9 mouse cellular contexts compared by ENCODE assay signal in genomic region chrX:103288485-103289330, GRCm38 (mm10). TPM values are rescaled to one million over a fixed set of nuclear protein-coding genes. Genes with fewer than 3 reads are reported as not detected.
A peak's percentile ranks its signal among the peaks of the same experiment; 100 is the strongest.
DNase-seq lines count a peak whose midpoint lies in the region; ATAC-seq and TF ChIP-seq lines count a peak whose summit lies in the region.
"Had no signal": no experiment of that assay in that cellular context is flagged by ENCODE, and none has a peak within 500 bp of the region (broad histone marks: within the 10 kb centered on the region; RNA-seq: fewer than 3 reads in every experiment).

No protein-coding gene starts in this region.

- no peaks in the 10 kb centered on the region for H3K36me3 ChIP-seq in kidney, postnatal 0 days (ENCODE audit: insufficient read depth, low read length)
- no peaks in the 10 kb centered on the region for H3K36me3 ChIP-seq in forebrain, postnatal 0 days (ENCODE audit: insufficient read depth)
- no peaks in the 10 kb centered on the region for H3K36me3 ChIP-seq in liver, postnatal 0 days (replicated peaks; ENCODE audit: insufficient read depth, low read length)
- H3K36me3 ChIP-seq in stomach, embryonic 14.5 days (ENCODE audit: control insufficient read depth, insufficient read depth, low read length), result no peaks in the 10 kb centered on the region

- no peaks in the 10 kb centered on the region for H3K4me1 ChIP-seq in kidney, postnatal 0 days (replicated peaks; ENCODE audit: insufficient read depth, low read length)
- H3K4me1 ChIP-seq in forebrain, postnatal 0 days (ENCODE audit: insufficient read depth), result no peaks in the 10 kb centered on the region
- H3K4me1 ChIP-seq in liver, postnatal 0 days (ENCODE audit: insufficient read depth), result no peaks in the 10 kb centered on the region
- no peaks in the 10 kb centered on the region for H3K4me1 ChIP-seq in stomach, embryonic 14.5 days (ENCODE audit: control insufficient read depth, insufficient read depth, low read length)

- H3K4me2 ChIP-seq in kidney, postnatal 0 days (ENCODE audit: low read length), result peak overlapping the region; percentile 47
- H3K4me2 ChIP-seq in forebrain, postnatal 0 days (ENCODE audit: low read depth), result peak overlapping the region; percentile 41
- H3K4me2 ChIP-seq in liver, postnatal 0 days (ENCODE audit: low read depth, low read length), result peak overlapping the region; percentile 49
- H3K4me2 ChIP-seq in stomach, embryonic 14.5 days (replicated peaks; ENCODE audit: low read depth, low read length), result peak overlapping the region; percentile 32; the same call in 1 of the 2 replicates

- TF ChIP-seq CTCF in kidney, postnatal 0 days (IDR thresholded peaks at IDR 0.05; ENCODE audit: low read depth), result no peak
- no peak for TF ChIP-seq CTCF in brain, embryonic 14.5 days (IDR thresholded peaks at IDR 0.05; ENCODE audit: borderline replicate concordance, extremely low read depth, insufficient read depth, insufficient read length)
- no peak for TF ChIP-seq CTCF in forebrain, postnatal 0 days (IDR thresholded peaks at IDR 0.05; ENCODE audit: low read depth)
- no peak for TF ChIP-seq CTCF in liver, postnatal 0 days (IDR thresholded peaks at IDR 0.05; ENCODE audit: low read depth)

- no peak for TF ChIP-seq EP300 in liver, postnatal 0 days (IDR thresholded peaks at IDR 0.05; ENCODE audit: low read depth)

- 32% methylated on average over 25 of the region's 25 CpGs for WGBS in kidney, postnatal 0 days
- WGBS in forebrain, postnatal 0 days, result 28% methylated on average over 25 of the region's 25 CpGs
- 22% methylated on average over 24 of the region's 25 CpGs for WGBS in liver, postnatal 0 days (ENCODE audit: insufficient replicate concordance)
- 25% methylated on average over 25 of the region's 25 CpGs for WGBS in stomach, embryonic 14.5 days

- H3K27ac ChIP-seq in kidney, postnatal 0 days, result no peak overlapping the region
- H3K27ac ChIP-seq in forebrain, postnatal 0 days (ENCODE audit: low read depth, low read length), result peak overlapping the region; percentile 51
- H3K27ac ChIP-seq in liver, postnatal 0 days (ENCODE audit: low read depth), result no peak overlapping the region
- H3K27ac ChIP-seq in stomach, embryonic 14.5 days (ENCODE audit: low read length), result no peak overlapping the region
- H3K27ac ChIP-seq: liver, embryonic 14.5 days had no signal

- H3K9ac ChIP-seq in kidney, postnatal 0 days (ENCODE audit: low read depth, low read length), result no peak overlapping the region
- no peak overlapping the region for H3K9ac ChIP-seq in forebrain, postnatal 0 days
- no peak overlapping the region for H3K9ac ChIP-seq in liver, postnatal 0 days (replicated peaks)
- H3K9ac ChIP-seq in stomach, embryonic 14.5 days (replicated peaks; ENCODE audit: low read depth, low read length), result no peak overlapping the region
- H3K9ac ChIP-seq: liver, embryonic 14.5 days had no signal

- no peak overlapping the region for H3K4me3 ChIP-seq in kidney, postnatal 0 days (replicated peaks; ENCODE audit: low read depth, low read length)
- H3K4me3 ChIP-seq in forebrain, postnatal 0 days (ENCODE audit: low read depth, low read length), result peak overlapping the region; percentile 6
- H3K4me3 ChIP-seq in liver, postnatal 0 days (ENCODE audit: low read depth, low read length), result no peak overlapping the region
- H3K4me3 ChIP-seq in stomach, embryonic 14.5 days (ENCODE audit: low read depth, low read length), result no peak overlapping the region

- H3K27me3 ChIP-seq in kidney, postnatal 0 days (ENCODE audit: insufficient read depth, low read length), result no peaks in the 10 kb centered on the region
- H3K27me3 ChIP-seq in forebrain, postnatal 0 days (ENCODE audit: insufficient read depth, low read length), result no peaks in the 10 kb centered on the region; the same call in 1 of the 2 replicates
- H3K27me3 ChIP-seq in liver, postnatal 0 days (ENCODE audit: insufficient read depth, low read length), result peaks cover 14% of the 10 kb centered on the region; the same call in 1 of the 2 replicates
- H3K27me3 ChIP-seq in stomach, embryonic 14.5 days (ENCODE audit: control insufficient read depth, insufficient read depth, low read length), result no peaks in the 10 kb centered on the region

- DNase-seq in kidney, postnatal 0 days (ENCODE audit: low spot score), result peak; percentile 9
- no peak for DNase-seq in kidney, adult 9 months
- peak; percentile 77 for DNase-seq in brain, embryonic 14.5 days (ENCODE audit: low read depth)
- DNase-seq in forebrain, postnatal 0 days, result peak; percentile 52
- DNase-seq in liver, postnatal 0 days, result peak; percentile 17
- no peak for DNase-seq in cerebellum, adult 8-10 months

- TF ChIP-seq POLR2A in brain, embryonic 14.5 days (IDR thresholded peaks at IDR 0.05; ENCODE audit: borderline replicate concordance, extremely low read depth, insufficient read depth, insufficient read length, poor library complexity, severe bottlenecking), result no peak

- H3K9me3 ChIP-seq in kidney, postnatal 0 days (replicated peaks; ENCODE audit: low read length), result no peaks in the 10 kb centered on the region
- H3K9me3 ChIP-seq in forebrain, postnatal 0 days (ENCODE audit: low read length), result no peaks in the 10 kb centered on the region
- H3K9me3 ChIP-seq in liver, postnatal 0 days (ENCODE audit: low read length), result no peaks in the 10 kb centered on the region
- no peaks in the 10 kb centered on the region for H3K9me3 ChIP-seq in stomach, embryonic 14.5 days (ENCODE audit: control insufficient read depth, low read depth, low read length)

- no peak for ATAC-seq in kidney, postnatal 0 days (replicated peaks; ENCODE audit: low FRiP score, low read depth)
- ATAC-seq in forebrain, postnatal 0 days, result peak; percentile 89
- peak; percentile 13; the same call in 1 of the 2 replicates for ATAC-seq in liver, postnatal 0 days
- ATAC-seq in stomach, embryonic 14.5 days (ENCODE audit: insufficient number of reproducible peaks, insufficient read depth, low FRiP score, low read depth), result no peak
- no peak for ATAC-seq in megakaryocyte-erythroid progenitor cell, adult 5-6 weeks (replicated peaks; ENCODE audit: low FRiP score, low TSS enrichment, poor library complexity, severe bottlenecking)

RNA-seq across cellular contexts. Expression of gene Cdx4, which starts 32.5 kb away (rescaled TPM):
- polyA plus RNA-seq in kidney, postnatal 0 days (2015; fragmentation: Nextera tagmentation; extraction: Ambion mirVana), result not detected in 2 replicates
- not detected in 2 replicates for polyA plus RNA-seq in brain, embryonic 14.5 days (2012; rRNA removed)
- total RNA-seq in forebrain, postnatal 0 days (2014; rRNA removed), result not detected in 2 replicates
- not detected in 2 replicates for polyA plus RNA-seq in forebrain, postnatal 0 days (2015; fragmentation: Nextera tagmentation; extraction: Ambion mirVana)
- not detected in 2 replicates for polyA plus RNA-seq in liver, postnatal 0 days (2015; fragmentation: Nextera tagmentation; extraction: Ambion mirVana)
- not detected in 2 replicates for polyA plus RNA-seq in stomach, embryonic 14.5 days (2014; fragmentation: Nextera tagmentation; extraction: Ambion mirVana)
- not detected in 2 replicates for total RNA-seq in megakaryocyte-erythroid progenitor cell, adult 5-6 weeks (2014; fragmentation: Nextera tagmentation)
- not detected in 2 replicates for total RNA-seq in megakaryocyte-erythroid progenitor cell, adult 5-6 weeks (2017)
- polyA plus RNA-seq: liver, embryonic 14.5 days had no signal

Comparison
In these comparisons a context has a peak if more than half of its experiments do, and no peak if none do; other contexts are left out.
1. DNase-seq: peak in kidney, postnatal 0 days (single experiment), brain, embryonic 14.5 days (single experiment), forebrain, postnatal 0 days (single experiment) and liver, postnatal 0 days (single experiment); none in kidney, adult 9 months (single experiment) and cerebellum, adult 8-10 months (single experiment).
2. ATAC-seq: peak in forebrain, postnatal 0 days (single experiment) and liver, postnatal 0 days (single experiment); none in kidney, postnatal 0 days (single experiment), stomach, embryonic 14.5 days (single experiment) and megakaryocyte-erythroid progenitor cell, adult 5-6 weeks (single experiment).
3. Peak in every context shown above with its lines, with median percentiles within 50 percentile points of each other: H3K4me2 ChIP-seq.